Mouse (Mus musculus) hindbrain, embryonic 13.5 days (tissue): Measurements from ENCODE around the gene B4galt5. TPM values are rescaled to one million over a fixed set of nuclear protein-coding genes. Genes with fewer than 3 reads are reported as not detected.
A peak's percentile ranks its signal among the peaks of the same experiment; 100 is the strongest.

Source experiments
- ATAC-seq: fragments of 200-750 bp; cut with Nextera tagmentation; 2 replicates; pipeline ENCODE4 v1.8.0; 2017; ENCODE audit warnings: moderate TSS enrichment; ENCODE audit not compliant: low FRiP score
- H3K27ac ChIP-seq: fragments of 300-500 bp; sonication (generic); 2 replicates; pipeline ENCODE4 v1.5.1; 2015; ENCODE audit warnings: inconsistent platforms, mild to moderate bottlenecking, moderate library complexity
- H3K27me3 ChIP-seq: fragments of 300-500 bp; sonication (generic); 2 replicates; pipeline ENCODE4 v1.6.1; 2015; ENCODE audit warnings: mild to moderate bottlenecking, inconsistent platforms
- H3K36me3 ChIP-seq: fragments of 300-500 bp; sonication (generic); 2 replicates; pipeline ENCODE4 v1.6.1; 2015; ENCODE audit warnings: mild to moderate bottlenecking, inconsistent platforms
- H3K4me1 ChIP-seq: fragments of 300-500 bp; sonication (generic); replicated peaks from 2 replicates; pipeline ENCODE4 v1.6.1; 2015; ENCODE audit warnings: inconsistent platforms
- H3K4me2 ChIP-seq: fragments of 300-500 bp; sonication (generic); 2 replicates; pipeline ENCODE4 v1.6.1; 2015; ENCODE audit warnings: inconsistent platforms, mild to moderate bottlenecking, moderate library complexity
- H3K4me3 ChIP-seq: fragments of 300-500 bp; sonication (generic); 2 replicates; pipeline ENCODE4 v1.5.1; 2015; ENCODE audit warnings: mild to moderate bottlenecking, inconsistent platforms
- H3K9ac ChIP-seq: fragments of 300-500 bp; sonication (generic); 2 replicates; pipeline ENCODE4 v1.6.1; 2015; ENCODE audit warnings: mild to moderate bottlenecking, inconsistent platforms
- H3K9me3 ChIP-seq: fragments of 300-500 bp; sonication (generic); 2 replicates; pipeline ENCODE4 v1.6.1; 2016; ENCODE audit warnings: inconsistent platforms
- WGBS: fragments of 180-500 bp; shearing (Covaris S2); methylation state at CpG from one replicate; pipeline ENCODE4 v1.1.7; 2015; 5-methylcytosine and 5-hydroxymethylcytosine counted together
- polyA plus RNA-seq: library from polyadenylated mRNA; unstranded; fragments of >200 nt; fragmentation: Nextera tagmentation; extraction: Ambion mirVana; gene quantifications from 2 replicates; pipeline ENCODE4 v1.2.1, GENCODE M21; 2015

The B4galt5 gene
- polyA plus RNA-seq, 1 experiment from 2014 or later: 12.5 TPM

DNA sequence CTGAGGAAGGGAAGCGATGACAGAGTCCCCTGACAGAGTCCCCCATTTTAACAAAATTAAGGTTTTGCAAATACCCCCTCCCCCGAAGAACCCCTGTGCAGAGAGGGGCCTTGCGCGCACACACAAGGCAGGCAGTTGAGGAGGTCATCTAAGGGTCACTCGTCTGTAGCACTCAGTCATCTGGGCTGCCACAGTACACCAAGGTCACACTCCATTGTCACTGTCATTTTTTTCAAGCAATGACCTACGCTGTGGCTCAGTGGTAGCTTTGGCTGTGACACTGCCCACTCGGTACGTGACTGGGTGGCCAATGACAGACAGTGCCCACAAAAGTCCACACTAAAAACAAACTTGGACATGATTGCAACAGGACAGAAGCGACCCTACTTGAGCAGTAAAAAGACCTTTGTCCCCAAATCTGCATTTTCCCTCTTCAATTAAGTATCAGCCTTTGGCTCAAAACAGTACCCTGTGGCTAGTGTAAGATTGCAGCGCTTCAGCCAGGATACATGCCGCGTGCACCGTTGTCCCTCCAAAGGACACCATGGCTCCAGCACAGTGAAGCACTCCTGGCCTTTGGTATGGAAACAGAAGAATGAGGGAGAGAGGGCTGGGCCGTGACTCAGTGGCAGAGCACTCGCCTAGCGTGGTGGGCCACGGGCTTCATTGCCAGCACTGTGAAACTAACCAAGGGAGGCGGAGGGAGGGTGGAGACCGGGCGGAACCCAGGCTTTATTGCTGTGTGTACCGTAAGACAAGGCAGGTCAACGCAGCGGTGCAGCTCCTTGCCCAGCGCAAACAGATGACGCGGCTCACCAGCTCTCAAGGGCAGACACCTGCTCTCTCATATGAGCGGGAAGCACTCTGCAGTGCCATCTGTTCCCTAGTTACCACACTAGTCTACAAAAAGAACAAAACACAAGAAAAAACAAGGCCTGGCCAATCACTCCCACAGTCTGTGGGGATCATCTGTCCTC lies 50.0 kb downstream of the B4galt5 start:
- H3K27ac ChIP-seq: peak overlapping the region; percentile 81
- H3K4me1 ChIP-seq: peaks cover 22% of the 10 kb centered on the region
- 53% methylated on average over 27 of the region's 27 CpGs for WGBS
- no peak overlapping the region for H3K4me3 ChIP-seq
- no peak overlapping the region for H3K4me2 ChIP-seq
- H3K36me3 ChIP-seq: peaks cover 25% of the 10 kb centered on the region
- no peaks in the 10 kb centered on the region for H3K9me3 ChIP-seq
- no peak overlapping the region for H3K9ac ChIP-seq
- peak; percentile 4; the same call in 1 of the 2 replicates for ATAC-seq
- H3K27me3 ChIP-seq: no peaks in the 10 kb centered on the region

DNA sequence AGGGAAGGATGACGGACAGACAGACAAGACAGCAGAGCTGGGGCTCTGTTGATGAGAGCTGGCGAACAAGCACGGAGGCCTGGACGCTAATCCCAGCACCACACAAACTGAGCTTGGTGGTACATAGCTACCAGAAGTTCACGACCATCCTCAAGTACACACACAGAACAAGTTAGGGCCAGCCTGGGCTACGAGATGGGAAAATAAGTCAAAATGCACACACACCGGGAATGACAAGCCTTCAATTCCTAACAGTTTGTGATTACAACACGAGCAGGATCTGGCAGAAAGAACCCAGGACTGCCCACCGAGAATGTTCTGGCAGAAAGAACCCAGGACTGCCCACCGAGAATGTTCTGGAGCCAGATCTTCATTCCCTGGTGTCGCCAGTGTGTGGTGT lies 51.0 kb downstream of the B4galt5 start:
- Histone ChIP-seq H3K9me3 (no peaks in the 10 kb centered on the region), H3K36me3 (peaks cover 15% of the 10 kb centered on the region), H3K4me3 (no peak overlapping the region), H3K4me1 (peaks cover 22% of the 10 kb centered on the region), H3K27ac (no peak overlapping the region), H3K4me2 (no peak overlapping the region), H3K27me3 (no peaks in the 10 kb centered on the region), H3K9ac (no peak overlapping the region)
- ATAC-seq: no peak
- 95% methylated on average over 11 of the region's 11 CpGs for WGBS

DNA sequence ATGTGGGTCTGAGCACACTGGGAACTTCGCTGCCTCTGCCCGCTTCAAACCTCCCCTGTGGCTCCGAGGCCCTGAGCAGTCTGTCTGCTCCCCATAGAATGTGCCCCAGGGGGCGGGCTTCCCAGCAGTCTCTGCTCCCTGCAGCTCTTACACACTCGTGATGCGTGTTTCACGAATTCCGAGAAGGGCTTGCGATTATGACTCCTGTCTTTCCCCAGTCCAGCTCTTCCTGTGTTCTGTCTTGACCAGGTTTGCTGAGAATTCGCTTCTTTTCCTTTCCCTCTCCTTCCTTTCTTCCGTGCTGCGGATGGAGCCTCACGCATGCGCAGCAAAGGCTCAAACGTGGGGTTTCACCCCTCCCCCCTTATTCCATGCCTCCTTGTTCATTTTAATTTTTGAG lies 54.1 kb downstream of the B4galt5 start:
- WGBS: 52% methylated on average over 15 of the region's 15 CpGs
- Histone ChIP-seq H3K36me3 (no peaks in the 10 kb centered on the region), H3K4me2 (no peak overlapping the region), H3K9me3 (no peaks in the 10 kb centered on the region), H3K4me3 (no peak overlapping the region), H3K9ac (no peak overlapping the region), H3K27me3 (no peaks in the 10 kb centered on the region), H3K27ac (no peak overlapping the region), H3K4me1 (peaks cover 28% of the 10 kb centered on the region)
- ATAC-seq: no peak

DNA sequence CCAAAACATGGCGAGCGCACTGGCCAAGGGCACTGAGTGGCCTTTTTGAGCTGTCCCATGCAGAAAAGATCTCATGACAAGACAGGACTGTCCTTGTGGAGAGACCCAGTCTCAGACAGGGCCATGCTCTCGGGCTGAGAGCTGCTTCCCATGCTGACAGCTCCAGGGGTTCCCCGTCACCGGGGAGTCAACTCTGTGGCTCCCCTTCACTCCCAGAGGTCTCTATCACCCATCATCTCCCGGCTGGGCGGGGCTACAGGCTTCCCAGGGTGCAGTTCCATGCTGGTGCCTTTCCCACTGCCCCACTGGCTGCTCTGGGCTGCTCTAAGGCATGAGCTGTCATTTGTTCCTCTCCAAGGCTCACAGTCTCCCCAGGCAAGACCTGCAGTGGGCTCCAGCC lies 54.8 kb downstream of the B4galt5 start:
- Histone ChIP-seq H3K27me3 (no peaks in the 10 kb centered on the region), H3K9ac (no peak overlapping the region), H3K4me1 (peaks cover 21% of the 10 kb centered on the region), H3K4me2 (no peak overlapping the region), H3K27ac (no peak overlapping the region), H3K4me3 (no peak overlapping the region), H3K36me3 (no peaks in the 10 kb centered on the region), H3K9me3 (no peaks in the 10 kb centered on the region)
- ATAC-seq: no peak
- WGBS: 85% methylated on average over 7 of the region's 7 CpGs

DNA sequence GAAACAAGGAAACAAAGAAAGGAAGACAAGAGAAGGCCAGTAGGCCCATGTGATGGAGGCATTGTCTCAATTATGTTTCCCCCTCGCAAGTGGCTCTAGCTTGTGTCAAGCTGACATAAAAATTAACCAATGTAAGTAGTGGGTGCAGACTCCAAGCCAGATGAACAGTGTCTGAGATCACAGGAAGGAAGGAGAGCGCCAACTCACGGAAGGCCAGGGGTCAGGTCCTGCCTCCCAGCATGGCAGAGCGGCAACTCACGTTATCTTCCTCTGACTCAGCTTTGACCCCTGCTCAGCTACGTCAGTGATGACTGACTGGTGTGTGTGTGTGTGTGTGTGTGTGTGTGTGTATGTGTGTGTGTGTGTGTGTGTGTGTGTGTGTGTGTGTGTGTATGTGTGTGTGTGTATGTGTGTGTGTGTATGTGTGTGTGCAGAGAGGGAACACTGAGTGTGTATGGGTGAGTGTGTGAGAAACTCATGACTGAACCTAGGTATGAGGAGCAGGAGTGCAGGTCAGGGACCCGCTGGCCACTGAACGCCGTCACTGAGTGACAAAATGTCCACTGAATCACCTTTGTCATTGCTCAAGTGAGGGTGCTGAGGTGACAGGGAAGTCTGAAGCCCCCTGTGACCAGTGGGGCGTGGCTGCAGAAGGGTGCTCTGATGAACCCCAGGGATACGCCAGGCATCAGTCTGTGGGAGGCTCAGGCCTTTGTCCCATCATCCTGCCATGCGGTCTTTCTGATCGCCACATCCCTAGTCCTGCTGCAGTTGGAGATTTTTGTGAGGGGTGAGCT lies 55.5 kb downstream of the B4galt5 start:
- Histone ChIP-seq H3K36me3 (no peaks in the 10 kb centered on the region), H3K4me3 (no peak overlapping the region), H3K4me2 (no peak overlapping the region), H3K9ac (no peak overlapping the region), H3K27ac (no peak overlapping the region), H3K9me3 (no peaks in the 10 kb centered on the region), H3K27me3 (no peaks in the 10 kb centered on the region), H3K4me1 (peaks cover 14% of the 10 kb centered on the region)
- 66% methylated on average over 13 of the region's 13 CpGs for WGBS
- ATAC-seq: no peak

DNA sequence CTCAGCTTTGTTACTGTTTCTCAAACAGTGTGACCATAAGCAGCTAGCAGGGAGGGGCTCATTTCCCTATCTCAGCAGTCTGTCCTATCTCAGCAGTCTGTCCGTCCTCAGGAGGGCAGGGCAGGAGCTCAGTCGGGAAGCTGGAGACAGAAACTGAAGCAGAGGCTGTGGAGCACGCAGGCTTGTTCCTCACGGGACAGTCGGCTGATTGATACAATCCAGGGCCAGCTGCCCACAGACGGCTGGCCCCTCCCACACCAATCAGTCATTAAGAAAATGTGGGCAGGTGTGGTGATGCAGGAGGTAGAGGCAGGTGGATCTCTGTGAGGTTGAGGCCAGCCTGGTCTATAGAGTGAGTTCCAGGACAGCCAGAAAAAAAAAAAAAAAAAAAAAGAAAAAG lies 56.1 kb downstream of the B4galt5 start:
- H3K4me3 ChIP-seq: no peak overlapping the region
- no peaks in the 10 kb centered on the region for H3K27me3 ChIP-seq
- WGBS: 15% methylated on average over 6 of the region's 6 CpGs
- H3K9ac ChIP-seq: no peak overlapping the region
- H3K27ac ChIP-seq: no peak overlapping the region
- peaks cover 13% of the 10 kb centered on the region for H3K4me1 ChIP-seq
- no peak for ATAC-seq
- no peak overlapping the region for H3K4me2 ChIP-seq
- H3K9me3 ChIP-seq: no peaks in the 10 kb centered on the region
- H3K36me3 ChIP-seq: no peaks in the 10 kb centered on the region

DNA sequence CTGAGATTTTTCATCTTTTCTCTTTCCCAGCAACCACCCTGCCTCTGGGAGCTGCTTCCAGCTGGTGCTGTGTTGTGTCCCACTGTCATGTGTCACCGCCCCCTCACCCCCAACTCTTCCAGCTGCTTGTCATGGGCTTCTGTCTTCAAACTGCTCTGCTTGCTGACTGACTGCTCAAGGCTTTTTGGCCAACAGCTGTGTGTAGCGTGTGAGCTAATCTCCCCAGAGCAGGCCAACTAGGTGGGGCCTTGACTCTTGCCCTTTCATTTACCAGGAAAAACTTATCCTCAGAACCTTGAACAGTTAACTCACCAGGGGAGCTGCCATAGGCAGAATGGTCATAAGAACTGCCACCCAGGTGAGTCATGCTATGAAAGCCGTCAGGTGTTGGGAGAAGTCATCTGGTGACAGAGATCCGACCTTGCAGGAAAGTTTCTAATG lies 56.8 kb downstream of the B4galt5 start:
- H3K27me3 ChIP-seq: no peaks in the 10 kb centered on the region
- H3K4me1 ChIP-seq: peaks cover 13% of the 10 kb centered on the region
- no peaks in the 10 kb centered on the region for H3K36me3 ChIP-seq
- no peak overlapping the region for H3K9ac ChIP-seq
- H3K9me3 ChIP-seq: no peaks in the 10 kb centered on the region
- H3K4me3 ChIP-seq: no peak overlapping the region
- 84% methylated on average over 4 of the region's 4 CpGs for WGBS
- ATAC-seq: no peak
- no peak overlapping the region for H3K4me2 ChIP-seq
- no peak overlapping the region for H3K27ac ChIP-seq

DNA sequence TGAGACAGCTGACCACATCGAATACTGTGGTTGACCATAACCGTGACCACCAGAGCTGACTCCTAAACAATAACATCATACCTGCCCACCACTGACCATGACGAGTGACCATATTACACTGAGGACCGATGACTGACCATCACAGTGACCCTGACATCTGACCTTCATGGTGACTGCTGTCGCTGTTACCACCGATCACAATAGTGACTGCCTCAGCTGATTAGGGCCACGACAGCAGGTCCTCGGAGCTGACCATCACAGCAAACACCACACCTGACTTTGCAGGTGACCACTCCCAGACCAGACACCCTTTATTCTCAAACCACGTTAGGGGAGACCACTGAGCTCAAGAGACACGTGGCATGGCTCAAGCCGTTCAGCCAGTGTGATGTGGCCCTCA lies 57.3 kb downstream of the B4galt5 start:
- 91% methylated on average over 11 of the region's 11 CpGs for WGBS
- H3K4me2 ChIP-seq: no peak overlapping the region

DNA sequence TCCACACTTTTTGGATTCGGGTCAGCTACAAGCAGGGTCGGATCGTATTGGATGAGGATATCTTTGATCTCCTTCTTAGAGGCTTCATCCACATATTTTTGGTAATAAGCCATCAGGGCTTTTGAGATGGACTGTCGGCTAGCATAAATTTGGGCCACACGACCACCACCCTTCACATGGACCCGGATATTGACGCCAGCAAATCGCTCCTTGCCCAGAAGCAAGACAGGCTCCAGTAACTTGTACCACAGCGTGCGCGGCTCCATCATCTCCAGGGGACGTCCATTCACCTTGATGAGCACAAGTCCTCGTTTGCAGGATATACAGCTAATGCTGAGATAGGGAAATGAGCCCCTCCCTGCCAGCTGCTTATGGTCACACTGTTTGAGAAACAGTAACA lies 67.5 kb downstream of the B4galt5 start:
- Histone ChIP-seq H3K4me1 (no peaks in the 10 kb centered on the region), H3K4me2 (no peak overlapping the region), H3K4me3 (no peak overlapping the region), H3K9ac (no peak overlapping the region), H3K36me3 (no peaks in the 10 kb centered on the region), H3K9me3 (no peaks in the 10 kb centered on the region), H3K27me3 (no peaks in the 10 kb centered on the region), H3K27ac (no peak overlapping the region)
- ATAC-seq: no peak
- WGBS: 94% methylated on average over 13 of the region's 13 CpGs

More for the DNA sequence above, 57.3 kb downstream of the B4galt5 start:
- H3K9ac ChIP-seq: no peak overlapping the region
- H3K4me1 ChIP-seq: peaks cover 13% of the 10 kb centered on the region
- H3K27ac ChIP-seq: no peak overlapping the region
- ATAC-seq: no peak
- H3K4me3 ChIP-seq: no peak overlapping the region
- no peaks in the 10 kb centered on the region for H3K27me3 ChIP-seq
- H3K36me3 ChIP-seq: no peaks in the 10 kb centered on the region
- no peaks in the 10 kb centered on the region for H3K9me3 ChIP-seq

DNA sequence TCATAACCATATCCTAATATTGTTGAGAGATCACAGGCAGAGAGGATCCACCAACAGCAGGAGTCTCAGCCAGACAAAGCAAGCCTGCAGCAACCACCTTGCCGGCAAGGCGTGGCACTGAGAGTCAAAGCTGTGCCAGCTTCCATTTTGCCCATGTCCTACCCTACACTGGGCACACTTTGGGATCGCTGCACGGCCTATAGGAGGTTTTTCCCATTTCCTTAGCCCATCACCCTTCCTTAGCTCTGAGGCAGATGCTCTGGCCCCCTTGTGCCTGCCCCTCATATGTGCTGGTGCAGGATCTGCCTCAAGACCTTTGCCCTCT lies 68.0 kb downstream of the B4galt5 start:
- Histone ChIP-seq H3K4me3 (no peak overlapping the region), H3K36me3 (no peaks in the 10 kb centered on the region), H3K4me2 (no peak overlapping the region), H3K4me1 (no peaks in the 10 kb centered on the region), H3K27me3 (no peaks in the 10 kb centered on the region), H3K9ac (no peak overlapping the region), H3K9me3 (no peaks in the 10 kb centered on the region), H3K27ac (no peak overlapping the region)
- 73% methylated on average over 4 of the region's 4 CpGs for WGBS
- peak; percentile 28; the same call in 1 of the 2 replicates for ATAC-seq

DNA sequence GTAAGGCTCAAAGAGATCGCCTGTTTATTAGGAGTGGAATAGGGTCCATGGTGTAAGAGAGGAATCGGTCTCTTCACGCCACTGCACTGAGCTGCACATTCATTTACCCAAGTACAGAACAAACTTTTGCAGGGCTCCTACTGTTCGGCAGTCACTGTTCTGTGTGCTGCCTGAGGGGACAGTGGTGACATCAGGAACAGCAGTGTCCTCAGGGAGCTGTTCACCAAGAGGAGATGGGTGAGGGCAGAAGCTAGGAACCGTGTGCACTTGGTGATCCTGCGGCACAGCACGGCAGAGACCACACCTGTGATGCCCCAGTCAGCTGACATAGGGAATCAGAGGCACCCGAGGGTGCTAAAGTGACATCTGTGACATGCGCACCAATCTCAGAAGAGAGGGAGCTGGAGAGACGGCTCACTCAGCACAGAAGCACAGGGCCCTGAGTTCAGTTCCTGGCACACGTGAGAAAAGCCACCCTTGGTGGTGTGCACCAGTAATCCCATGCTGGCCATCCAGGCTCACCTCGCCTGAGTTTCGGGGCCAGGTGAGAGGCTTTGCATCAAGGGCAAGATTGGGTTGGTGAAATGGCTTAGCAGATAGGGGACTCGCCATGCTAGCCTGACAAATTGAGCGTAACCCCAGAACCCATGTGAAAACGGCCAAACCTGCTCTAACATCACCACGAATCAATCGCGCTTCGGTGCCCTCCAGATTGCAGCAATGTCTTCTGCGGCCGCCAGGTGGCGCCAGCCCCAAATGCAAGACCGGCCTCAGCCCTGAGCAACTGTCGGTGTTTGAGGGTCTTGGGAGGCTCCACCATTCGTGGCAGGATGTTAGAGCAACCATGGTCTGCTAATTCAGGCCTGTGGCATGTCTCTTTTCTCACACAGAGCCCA lies 68.6 kb downstream of the B4galt5 start:
- Histone ChIP-seq H3K9me3 (no peaks in the 10 kb centered on the region), H3K9ac (no peak overlapping the region), H3K4me2 (no peak overlapping the region), H3K36me3 (no peaks in the 10 kb centered on the region), H3K4me3 (no peak overlapping the region), H3K27ac (no peak overlapping the region), H3K27me3 (no peaks in the 10 kb centered on the region), H3K4me1 (no peaks in the 10 kb centered on the region)
- 46% methylated on average over 26 of the region's 26 CpGs for WGBS
- ATAC-seq: peak; percentile 86
